Mouse (Mus musculus) layer of hippocampus, adult 18-20 months (tissue): ENCODE measurements around the gene H1foo. TPM values are rescaled to one million over a fixed set of nuclear protein-coding genes. Genes with fewer than 3 reads are reported as not detected.

ENCODE experiments used
- total RNA-seq, 2 experiments: library from RNA; stranded (reverse); gene quantifications; 2 replicates each; pipeline ENCODE4 v1.2.3; 2021

The H1foo gene
- total RNA-seq, 2 experiments from 2014 or later = not detected

Other genes starting within 250 kb of the H1foo start
- under 1 TPM in 1 of 2 experiments, not detected in 1; 0.52 TPM for gene Tmem40, start 182.5 kb upstream of the H1foo start, total RNA-seq
- gene Cand2, start 170.4 kb upstream of the H1foo start, total RNA-seq = 1 to 10 TPM; 2.7 to 2.8 TPM
- gene Rpl32, start 136.2 kb upstream of the H1foo start, total RNA-seq = 100 to 1,000 TPM; 497 to 528 TPM
- 1 to 10 TPM; 3.2 to 4.0 TPM for gene Efcab12, start 106.5 kb upstream of the H1foo start, total RNA-seq
- gene Mbd4, start 91.6 kb upstream of the H1foo start, total RNA-seq = 1 to 10 TPM; 5.8 to 7.2 TPM
- gene Ift122, start 91.5 kb upstream of the H1foo start, total RNA-seq = 10 to 100 TPM; 26.4 to 33.5 TPM
- gene Rho, start 13.2 kb upstream of the H1foo start, total RNA-seq = 1 to 10 TPM in 1 of 2 experiments, under 1 TPM in 1; 0.89 to 1.0 TPM
- gene Plxnd1, start 50.1 kb downstream of the H1foo start, total RNA-seq = 10 to 100 TPM; 22.0 to 23.0 TPM
- 10 to 100 TPM; 82.0 to 91.7 TPM for gene Tmcc1, start 248.5 kb downstream of the H1foo start, total RNA-seq